Mouse (Mus musculus) heart, postnatal 0 days (tissue): ENCODE data around the gene Hils1. TPM values are rescaled to one million over a fixed set of nuclear protein-coding genes. Genes with fewer than 3 reads are reported as not detected.
A peak's percentile ranks its signal among the peaks of the same experiment; 100 is the strongest.

ENCODE experiments used
- ATAC-seq: fragments of 200-750 bp; cut with Nextera tagmentation; 2 replicates; pipeline ENCODE4 v1.8.0; 2017; ENCODE audit warnings: low read depth, moderate number of reproducible peaks, moderate library complexity; ENCODE audit not compliant: insufficient read depth
- DNase-seq: peaks from one replicate; pipeline ENCODE4 v3.0.0-alpha.2; 2016; ENCODE audit warnings: low spot score
- H3K27ac ChIP-seq: fragments of 300-500 bp; sonication (generic); 2 replicates; pipeline ENCODE4 v1.5.1; 2014; ENCODE audit warnings: low read depth, mild to moderate bottlenecking
- H3K27me3 ChIP-seq: fragments of 300-500 bp; sonication (generic); 2 replicates; pipeline ENCODE4 v1.6.1; 2014; ENCODE audit warnings: low read length, mixed read lengths; ENCODE audit not compliant: control insufficient read depth, insufficient read depth
- H3K36me3 ChIP-seq: fragments of 300-500 bp; sonication (generic); replicated peaks from 2 replicates; pipeline ENCODE4 v1.6.1; 2014; ENCODE audit warnings: low read length, mixed read lengths; ENCODE audit not compliant: control insufficient read depth, insufficient read depth
- H3K4me1 ChIP-seq: fragments of 300-500 bp; sonication (generic); 2 replicates; pipeline ENCODE4 v1.6.1; 2014; ENCODE audit warnings: antibody characterized with exemption; ENCODE audit not compliant: control insufficient read depth, insufficient read depth
- H3K4me2 ChIP-seq: fragments of 300-500 bp; sonication (generic); 2 replicates; pipeline ENCODE4 v1.6.1; 2014; ENCODE audit warnings: low read depth, mild to moderate bottlenecking, low read length, moderate library complexity
- H3K4me3 ChIP-seq: fragments of 300-500 bp; sonication (generic); 2 replicates; pipeline ENCODE4 v1.5.1; 2014; ENCODE audit warnings: low read depth, low read length
- H3K9ac ChIP-seq: fragments of 300-500 bp; sonication (generic); replicated peaks from 2 replicates; pipeline ENCODE4 v1.6.1; 2014; ENCODE audit warnings: low read depth, low read length, mixed read lengths
- H3K9me3 ChIP-seq: fragments of 300-500 bp; sonication (generic); replicated peaks from 2 replicates; pipeline ENCODE4 v1.6.1; 2016; ENCODE audit warnings: low read length; ENCODE audit not compliant: control insufficient read depth
- CTCF ChIP-seq: IDR thresholded peaks from 2 replicates; pipeline ENCODE4 v1.5.1; 2016; ENCODE audit warnings: antibody characterized with exemption, control low read depth, low read depth
- EP300 ChIP-seq: IDR thresholded peaks from 2 replicates; pipeline ENCODE4 v1.6.1; 2016; ENCODE audit warnings: antibody characterized with exemption, low read depth
- WGBS: fragments of 180-500 bp; shearing (Covaris S2); extraction: QIAGEN DNeasy Blood & Tissue Kit; methylation state at CpG from one replicate; pipeline ENCODE4 v1.1.7; 2014; 5-methylcytosine and 5-hydroxymethylcytosine counted together
- polyA plus RNA-seq: library from polyadenylated mRNA; unstranded; fragments of >200 nt; fragmentation: Nextera tagmentation; extraction: Ambion mirVana; gene quantifications from 2 replicates; pipeline ENCODE4 v1.2.1, GENCODE M21; 2015
- total RNA-seq: library from RNA; depleted of rRNA; stranded (reverse); fragments of >200 nt; gene quantifications from 2 replicates; pipeline ENCODE4 v1.2.3, GENCODE M21; 2014; ENCODE audit warnings: low replicate concordance

Hils1 gene
- total and polyA plus RNA-seq, 2 experiments from 2014 or later: not detected

DNA sequence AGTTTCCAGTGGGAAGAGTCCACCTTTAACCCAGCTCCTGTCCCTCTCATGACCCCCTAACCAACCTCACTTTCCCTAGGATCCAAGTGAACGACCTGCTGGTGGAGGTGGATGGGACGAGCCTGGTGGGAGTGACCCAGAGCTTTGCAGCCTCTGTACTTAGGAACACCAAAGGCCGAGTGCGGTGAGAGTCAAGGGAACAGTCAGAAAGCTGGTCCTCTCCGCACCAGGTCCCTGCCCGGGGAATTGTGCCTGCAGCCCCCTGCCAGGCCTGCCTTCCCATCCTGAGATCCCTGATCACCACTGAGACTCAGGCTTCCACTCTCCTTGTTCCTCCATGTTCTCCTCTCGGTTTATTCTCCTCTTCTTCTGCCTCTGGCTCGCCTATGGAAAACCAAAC is 32.7 kb downstream of the Hils1 start:
- Histone ChIP-seq H3K36me3 (peaks cover 71% of the 10 kb centered on the region), H3K9me3 (no peaks in the 10 kb centered on the region)

DNA sequence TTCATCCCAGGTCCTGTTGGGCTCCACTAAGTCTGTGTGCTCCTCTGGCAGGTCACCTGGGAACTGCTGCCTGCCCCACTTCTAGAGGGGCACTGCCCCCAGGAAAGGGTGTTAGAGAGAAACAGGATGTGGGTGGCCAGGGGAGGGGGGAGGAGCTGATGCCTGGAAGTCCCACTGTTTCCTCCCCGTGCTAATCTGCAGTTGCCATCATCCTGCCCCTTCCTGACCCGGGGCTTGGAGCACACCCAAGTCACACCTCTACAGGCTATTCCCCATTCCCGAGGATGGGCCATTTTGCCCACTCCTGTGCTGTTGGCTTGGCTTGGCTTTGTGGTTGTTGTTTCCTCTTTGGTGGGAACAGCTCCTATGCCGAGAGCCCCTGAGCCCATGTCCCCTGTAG is 33.2 kb downstream of the Hils1 start:
- H3K9ac ChIP-seq: no peak overlapping the region
- TF ChIP-seq EP300 (no peak), CTCF (no peak)
- peaks cover 9% of the 10 kb centered on the region for H3K4me1 ChIP-seq
- H3K4me2 ChIP-seq: no peak overlapping the region
- ATAC-seq: no peak
- H3K36me3 ChIP-seq: peaks cover 75% of the 10 kb centered on the region
- no peaks in the 10 kb centered on the region for H3K27me3 ChIP-seq
- H3K4me3 ChIP-seq: no peak overlapping the region
- 23% methylated on average over 4 of the region's 4 CpGs for WGBS
- peak overlapping the region; percentile 21; the same call in 1 of the 2 replicates for H3K27ac ChIP-seq
- H3K9me3 ChIP-seq: no peaks in the 10 kb centered on the region
- no peak for DNase-seq

More for the DNA sequence above, 32.7 kb downstream of the Hils1 start:
- Histone ChIP-seq H3K27me3 (no peaks in the 10 kb centered on the region), H3K4me1 (peaks cover 12% of the 10 kb centered on the region), H3K27ac (peak overlapping the region; percentile 21; the same call in 1 of the 2 replicates), H3K4me3 (no peak overlapping the region), H3K4me2 (no peak overlapping the region), H3K9ac (no peak overlapping the region)
- TF ChIP-seq EP300 (no peak), CTCF (no peak)
- no peak for ATAC-seq
- no peak for DNase-seq
- 63% methylated on average over 8 of the region's 8 CpGs for WGBS

DNA sequence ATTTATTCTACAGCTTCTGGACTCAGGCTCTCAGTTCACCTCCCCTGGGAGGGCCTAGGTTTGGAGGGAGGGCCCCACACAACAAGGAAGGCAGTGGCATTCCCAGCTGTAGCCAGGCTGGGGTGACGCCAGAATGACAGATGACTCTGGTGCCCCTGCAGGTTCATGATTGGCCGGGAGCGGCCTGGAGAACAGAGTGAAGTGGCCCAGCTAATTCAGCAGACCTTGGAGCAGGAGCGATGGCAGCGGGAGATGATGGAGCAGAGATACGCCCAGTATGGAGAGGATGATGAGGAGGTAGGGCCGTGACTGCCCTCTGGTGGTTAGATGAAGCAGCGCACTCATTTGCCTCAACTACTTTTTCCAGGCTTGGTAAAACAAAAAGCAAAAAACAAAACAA is 33.7 kb downstream of the Hils1 start:
- Histone ChIP-seq H3K4me1 (peaks cover 9% of the 10 kb centered on the region), H3K4me2 (no peak overlapping the region), H3K36me3 (peaks cover 77% of the 10 kb centered on the region), H3K27ac (peak overlapping the region; percentile 21; the same call in 1 of the 2 replicates), H3K27me3 (no peaks in the 10 kb centered on the region), H3K4me3 (no peak overlapping the region), H3K9me3 (no peaks in the 10 kb centered on the region), H3K9ac (no peak overlapping the region)
- ATAC-seq: peak; percentile 27; the same call in 1 of the 2 replicates
- 5% methylated on average over 8 of the region's 8 CpGs for WGBS
- peak; percentile 84 for TF ChIP-seq CTCF
- no peak for TF ChIP-seq EP300
- DNase-seq: peak; percentile 67

DNA sequence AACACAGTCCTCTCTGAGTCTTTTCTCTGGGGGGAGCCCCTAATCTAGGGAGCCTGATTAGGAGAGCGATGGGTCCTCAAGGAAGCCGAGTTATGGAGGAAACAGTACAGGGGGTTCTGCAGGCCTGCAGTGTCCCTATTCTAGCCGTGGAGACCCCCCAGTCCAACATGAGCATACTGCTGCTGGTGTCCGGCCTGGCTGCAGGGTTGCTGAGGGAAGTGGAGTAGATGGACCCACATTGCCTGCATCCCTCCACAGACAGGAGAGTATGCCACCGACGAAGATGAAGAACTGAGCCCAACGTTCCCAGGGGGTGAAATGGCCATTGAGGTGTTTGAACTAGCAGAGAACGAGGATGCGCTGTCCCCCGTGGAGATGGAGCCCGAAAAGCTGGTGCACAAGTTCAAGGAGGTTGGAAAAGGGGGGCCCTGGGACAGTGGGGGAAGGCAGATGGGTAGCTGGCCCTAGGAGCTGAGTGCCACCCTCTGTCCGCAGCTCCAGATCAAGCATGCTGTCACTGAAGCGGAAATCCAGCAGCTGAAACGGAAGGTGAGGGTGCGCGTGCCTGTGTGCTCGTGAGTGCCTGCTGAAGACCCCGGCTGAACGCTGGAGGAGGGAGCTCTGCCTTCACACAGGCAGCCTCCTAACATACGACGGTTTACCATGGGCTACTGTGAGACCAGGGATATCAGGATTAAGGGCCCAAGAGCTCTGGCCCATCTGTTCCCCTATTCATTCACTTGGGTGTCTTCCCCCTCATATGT is 34.4 kb downstream of the Hils1 start:
- Histone ChIP-seq H3K27ac (no peak overlapping the region), H3K4me2 (no peak overlapping the region), H3K4me3 (no peak overlapping the region), H3K9me3 (no peaks in the 10 kb centered on the region), H3K36me3 (peaks cover 69% of the 10 kb centered on the region), H3K4me1 (peaks cover 16% of the 10 kb centered on the region), H3K27me3 (no peaks in the 10 kb centered on the region), H3K9ac (no peak overlapping the region)
- DNase-seq (no peak), ATAC-seq (no peak)
- WGBS: 81% methylated on average over 21 of the region's 21 CpGs
- TF ChIP-seq CTCF (no peak), EP300 (no peak)

DNA sequence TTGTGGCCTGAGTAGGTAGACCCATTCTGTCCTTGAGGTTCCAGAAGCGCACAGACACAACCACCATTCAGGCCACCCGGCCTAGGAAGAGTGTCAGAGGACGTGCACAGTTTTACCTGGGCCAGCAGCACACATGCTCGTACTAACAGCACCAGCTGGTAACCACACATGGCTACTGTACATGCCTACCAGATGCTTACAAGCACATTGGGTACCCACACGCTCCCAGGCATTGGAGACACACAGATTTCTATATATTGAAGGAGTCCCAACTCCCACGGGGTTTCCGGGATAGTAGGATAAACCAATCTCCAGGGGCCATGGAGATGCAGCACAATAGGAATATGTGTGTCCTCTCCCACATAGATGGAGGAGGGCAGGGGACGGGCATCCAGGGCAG is 35.3 kb downstream of the Hils1 start:
- H3K27ac ChIP-seq: no peak overlapping the region
- H3K9me3 ChIP-seq: no peaks in the 10 kb centered on the region
- H3K4me1 ChIP-seq: peaks cover 19% of the 10 kb centered on the region
- H3K27me3 ChIP-seq: no peaks in the 10 kb centered on the region
- H3K9ac ChIP-seq: no peak overlapping the region
- H3K4me2 ChIP-seq: no peak overlapping the region
- DNase-seq (no peak), ATAC-seq (no peak)
- TF ChIP-seq EP300 (no peak), CTCF (no peak)
- H3K4me3 ChIP-seq: no peak overlapping the region
- H3K36me3 ChIP-seq: peaks cover 60% of the 10 kb centered on the region
- WGBS: 94% methylated on average over 8 of the region's 8 CpGs
